Mouse (Mus musculus) cortical plate, adult 2 months (tissue): Measurements from ENCODE around the gene Cdc42se2. TPM values are rescaled to one million over a fixed set of nuclear protein-coding genes. Genes with fewer than 3 reads are reported as not detected.

ENCODE experiments used
- H3K27ac ChIP-seq: fragments of 200-500 bp; 2 replicates; pipeline ENCODE4 v1.5.1; 2012; ENCODE audit warnings: low read length, control low read depth, inconsistent platforms; ENCODE audit not compliant: insufficient read depth
- H3K4me1 ChIP-seq: fragments of 200-500 bp; 2 replicates; pipeline ENCODE4 v1.6.1; 2011; ENCODE audit warnings: low read length; ENCODE audit not compliant: control insufficient read depth, insufficient read depth
- H3K4me3 ChIP-seq: fragments of 200-500 bp; 2 replicates; pipeline ENCODE4 v1.5.1; 2011; ENCODE audit warnings: mild to moderate bottlenecking, low read length, control low read depth; ENCODE audit not compliant: insufficient read depth
- CTCF ChIP-seq: fragments of 200-500 bp; IDR thresholded peaks from 2 replicates; pipeline ENCODE4 v1.5.1; 2011; ENCODE audit warnings: mild to moderate bottlenecking, control low read depth, low read length; ENCODE audit not compliant: insufficient read depth; ENCODE audit errors: extremely low read depth
- POLR2A ChIP-seq: fragments of 200-500 bp; IDR thresholded peaks from 2 replicates; pipeline ENCODE4 v1.6.1; 2011; ENCODE audit warnings: mild to moderate bottlenecking, low read length, control low read depth; ENCODE audit not compliant: insufficient read depth; ENCODE audit errors: extremely low read depth
- polyA plus RNA-seq: library from polyadenylated mRNA; depleted of rRNA; stranded (reverse); fragments of >200 nt; gene quantifications from 2 replicates; pipeline ENCODE4 v1.2.3, GENCODE M21; 2012

Cdc42se2 gene
- polyA plus RNA-seq, 1 experiment = 137 TPM

DNA sequence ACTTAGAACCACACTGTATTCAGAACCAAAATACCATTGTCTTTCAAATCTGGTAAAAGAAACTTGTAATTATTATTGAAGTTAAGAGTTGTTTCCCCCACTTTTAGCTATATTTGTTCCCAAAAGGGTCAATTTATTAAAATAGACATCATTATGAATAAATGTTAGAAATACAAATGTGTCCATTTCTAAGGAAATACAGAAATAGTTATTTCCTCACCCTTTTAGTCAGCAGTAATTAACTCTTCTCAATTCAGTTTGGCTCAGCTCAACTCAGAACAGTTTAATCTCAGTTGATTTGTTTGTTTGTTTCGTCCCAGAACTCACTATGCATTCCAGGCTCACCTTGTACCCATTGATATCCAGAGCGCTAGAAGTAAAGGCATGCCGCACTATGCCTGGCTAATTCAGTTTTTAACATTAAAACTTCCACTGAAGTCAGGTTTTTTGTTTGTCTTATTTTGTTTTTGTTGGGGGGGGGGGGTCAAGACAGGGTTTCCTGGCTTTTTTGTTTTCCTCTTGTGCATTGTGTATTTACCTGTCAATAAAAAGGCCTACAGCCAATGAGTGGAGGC is 19.3 kb downstream of the Cdc42se2 start:
- TF ChIP-seq POLR2A (no peak), CTCF (no peak)
- no peak overlapping the region for H3K27ac ChIP-seq
- no peak overlapping the region for H3K4me3 ChIP-seq
- H3K4me1 ChIP-seq = peaks cover 6% of the 10 kb centered on the region

GRCm38 (mm10) chr11:54764759-54765158 is 22.7 kb downstream of the Cdc42se2 start:
- no peak overlapping the region for H3K27ac ChIP-seq
- H3K4me3 ChIP-seq = no peak overlapping the region
- peaks cover 4% of the 10 kb centered on the region for H3K4me1 ChIP-seq
- TF ChIP-seq CTCF (no peak), POLR2A (no peak)

GRCm38 (mm10) chr11:54764026-54764425 is 23.4 kb downstream of the Cdc42se2 start:
- peaks cover 4% of the 10 kb centered on the region; the same call in 1 of the 2 replicates for H3K4me1 ChIP-seq
- TF ChIP-seq POLR2A (no peak), CTCF (no peak)
- no peak overlapping the region for H3K27ac ChIP-seq
- no peak overlapping the region for H3K4me3 ChIP-seq

DNA sequence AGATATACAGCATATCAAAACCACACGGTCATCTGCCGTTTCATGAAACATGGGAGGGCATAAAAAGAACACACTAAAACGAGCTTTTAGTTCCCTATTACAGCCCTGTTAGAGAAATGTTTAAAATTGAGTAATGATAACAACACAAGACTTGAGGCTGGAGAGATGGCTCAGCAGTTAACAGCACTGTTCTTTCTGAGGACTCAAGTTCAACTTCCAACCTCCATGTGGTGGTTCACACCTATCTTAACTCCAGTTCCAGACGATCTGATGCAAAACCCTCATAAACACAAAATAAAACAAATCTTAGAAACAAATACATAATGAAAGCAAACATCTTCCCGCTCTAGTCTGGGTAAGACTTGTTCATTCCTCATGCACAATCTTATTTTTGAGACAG is 24.7 kb downstream of the Cdc42se2 start:
- Histone ChIP-seq H3K4me1 (peaks cover 5% of the 10 kb centered on the region), H3K27ac (no peak overlapping the region), H3K4me3 (no peak overlapping the region)
- TF ChIP-seq POLR2A = no peak
- TF ChIP-seq CTCF = no peak

DNA sequence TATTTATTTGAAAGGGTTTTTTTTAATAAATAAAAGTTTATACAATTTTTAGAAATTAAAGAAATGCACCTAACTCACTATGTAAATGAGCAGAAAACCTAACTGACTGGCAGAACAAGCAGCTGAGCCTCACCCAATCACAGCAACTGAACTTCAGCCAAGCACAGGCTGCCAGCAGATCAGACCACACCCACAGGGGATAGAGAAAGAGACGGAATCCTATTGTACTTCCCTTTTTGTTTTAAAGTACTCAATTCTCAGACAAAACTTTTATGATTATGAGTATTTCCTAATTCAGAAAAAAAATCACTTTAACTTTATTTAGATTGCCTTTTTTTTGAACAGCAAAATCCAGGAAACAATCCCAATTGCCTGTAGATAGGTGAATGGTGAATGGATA is 29.5 kb downstream of the Cdc42se2 start:
- Histone ChIP-seq H3K27ac (no peak overlapping the region), H3K4me1 (peaks cover 9% of the 10 kb centered on the region), H3K4me3 (no peak overlapping the region)
- TF ChIP-seq POLR2A (no peak), CTCF (no peak)

- TF ChIP-seq POLR2A = no peak
- no peak for TF ChIP-seq CTCF
- H3K27ac ChIP-seq = peak overlapping the region; percentile 68
- H3K4me1 ChIP-seq = peaks cover 12% of the 10 kb centered on the region
- H3K4me3 ChIP-seq = no peak overlapping the region
These were observed 32.3 kb downstream of the Cdc42se2 start for GRCm38 (mm10) chr11:54755148-54755664.

- peak overlapping the region; percentile 53; the same call in 1 of the 2 replicates for H3K27ac ChIP-seq
- TF ChIP-seq CTCF (no peak), POLR2A (no peak)
- H3K4me1 ChIP-seq = peaks cover 12% of the 10 kb centered on the region
- no peak overlapping the region for H3K4me3 ChIP-seq
These were observed 33.0 kb downstream of the Cdc42se2 start for GRCm38 (mm10) chr11:54754301-54755147.

DNA sequence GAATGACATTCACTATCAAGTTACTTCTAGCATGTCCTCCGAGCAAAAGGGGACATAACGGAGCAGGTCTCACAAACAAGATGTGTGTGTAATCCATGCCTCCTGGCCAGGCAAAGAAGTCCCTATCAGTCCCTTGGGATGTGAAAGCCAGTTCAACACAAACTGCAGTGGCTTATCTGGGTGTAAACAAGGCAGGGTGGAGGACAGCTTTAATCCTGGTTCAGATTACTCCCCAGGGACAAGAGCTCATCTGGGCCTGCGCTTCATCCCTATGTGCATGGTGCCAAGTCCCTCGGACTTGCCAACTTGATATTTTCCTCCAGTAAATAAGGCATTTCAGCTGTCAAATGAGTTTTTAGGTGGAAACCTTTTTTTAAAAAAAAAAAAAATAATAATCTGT is 36.0 kb downstream of the Cdc42se2 start:
- Histone ChIP-seq H3K4me1 (peaks cover 9% of the 10 kb centered on the region), H3K4me3 (no peak overlapping the region), H3K27ac (no peak overlapping the region)
- no peak for TF ChIP-seq CTCF
- no peak for TF ChIP-seq POLR2A

- TF ChIP-seq POLR2A = no peak
- no peak for TF ChIP-seq CTCF
- no peak overlapping the region; the same call in 1 of the 2 replicates for H3K27ac ChIP-seq
These were observed 38.6 kb downstream of the Cdc42se2 start for GRCm38 (mm10) chr11:54748891-54749290.

DNA sequence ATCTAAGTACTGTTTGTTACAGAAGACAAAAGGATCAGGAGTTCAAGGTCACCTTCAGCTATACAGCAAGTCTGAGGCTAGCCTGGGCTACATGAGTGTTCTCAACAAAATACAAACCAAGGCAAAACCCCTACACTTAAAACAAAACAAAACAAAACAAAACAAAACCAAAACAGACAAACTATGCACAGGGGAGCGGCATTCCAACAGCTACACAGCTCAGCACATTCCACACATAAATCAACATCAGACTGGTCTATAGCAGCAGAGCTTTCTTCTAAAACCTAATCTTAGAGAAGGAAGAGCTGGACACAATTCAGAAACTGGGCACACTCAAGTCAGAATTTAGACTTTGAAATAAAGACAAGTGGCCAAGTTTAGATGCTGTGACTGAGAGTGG is 43.2 kb downstream of the Cdc42se2 start:
- Histone ChIP-seq H3K27ac (no peak overlapping the region), H3K4me3 (no peak overlapping the region), H3K4me1 (no peaks in the 10 kb centered on the region; the same call in none of the 2 replicates)
- TF ChIP-seq CTCF = no peak
- no peak for TF ChIP-seq POLR2A

More at GRCm38 (mm10) chr11:54748891-54749290, 38.6 kb downstream of the Cdc42se2 start:
- H3K4me1 ChIP-seq = peaks cover 3% of the 10 kb centered on the region
- no peak overlapping the region for H3K4me3 ChIP-seq
